Mouse (Mus musculus) limb, embryonic 14.5 days (tissue): ENCODE measurements around the gene Pde4a. TPM values are rescaled to one million over a fixed set of nuclear protein-coding genes. Genes with fewer than 3 reads are reported as not detected.

Source experiments
- ATAC-seq: fragments of 200-750 bp; cut with Nextera tagmentation; 2 replicates; pipeline ENCODE4 v1.8.0; 2017; ENCODE audit warnings: low read depth, moderate number of reproducible peaks, moderate TSS enrichment; ENCODE audit not compliant: low FRiP score
- DNase-seq: peaks from one replicate; pipeline ENCODE4 v3.0.0-alpha.2; 2015; ENCODE audit warnings: low spot score
- H3K27ac ChIP-seq: fragments of 300-500 bp; sonication (generic); replicated peaks from 2 replicates; pipeline ENCODE4 v1.5.1; 2014; ENCODE audit warnings: low read depth, mild to moderate bottlenecking, low read length, moderate library complexity, mixed read lengths
- H3K27me3 ChIP-seq: fragments of 300-500 bp; sonication (generic); 2 replicates; pipeline ENCODE4 v1.6.1; 2014; ENCODE audit warnings: low read length, mixed read lengths; ENCODE audit not compliant: control insufficient read depth, insufficient read depth
- H3K36me3 ChIP-seq: fragments of 300-500 bp; sonication (generic); 2 replicates; pipeline ENCODE4 v1.6.1; 2014; ENCODE audit warnings: mild to moderate bottlenecking, low read length, moderate library complexity, mixed read lengths; ENCODE audit not compliant: control insufficient read depth, insufficient read depth
- H3K4me1 ChIP-seq: fragments of 300-500 bp; sonication (generic); 2 replicates; pipeline ENCODE4 v1.6.1; 2014; ENCODE audit warnings: antibody characterized with exemption, low read length, mixed read lengths; ENCODE audit not compliant: control insufficient read depth, insufficient read depth
- H3K4me2 ChIP-seq: fragments of 300-500 bp; sonication (generic); replicated peaks from 2 replicates; pipeline ENCODE4 v1.6.1; 2014; ENCODE audit warnings: low read depth, mild to moderate bottlenecking, low read length, moderate library complexity; ENCODE audit not compliant: severe bottlenecking
- H3K4me3 ChIP-seq: fragments of 300-500 bp; sonication (generic); replicated peaks from 2 replicates; pipeline ENCODE4 v1.5.1; 2014; ENCODE audit warnings: low read length
- H3K9ac ChIP-seq: fragments of 300-500 bp; sonication (generic); 2 replicates; pipeline ENCODE4 v1.6.1; 2014; ENCODE audit warnings: mild to moderate bottlenecking, low read depth, low read length, moderate library complexity; ENCODE audit not compliant: severe bottlenecking
- H3K9me3 ChIP-seq: fragments of 300-500 bp; sonication (generic); 2 replicates; pipeline ENCODE4 v1.6.1; 2016; ENCODE audit warnings: low read length; ENCODE audit not compliant: control insufficient read depth
- POLR2A ChIP-seq: fragments of 200-500 bp; IDR thresholded peaks from 2 replicates; pipeline ENCODE4 v1.8.0; 2012; ENCODE audit warnings: inconsistent platforms, mild to moderate bottlenecking, moderate library complexity, borderline replicate concordance; ENCODE audit not compliant: insufficient read depth, insufficient read length; ENCODE audit errors: extremely low read depth
- WGBS: fragments of 180-500 bp; shearing (Covaris S2); extraction: QIAGEN DNeasy Blood & Tissue Kit; methylation state at CpG from one replicate; pipeline ENCODE4 v1.1.7; 2014; 5-methylcytosine and 5-hydroxymethylcytosine counted together
- polyA plus RNA-seq, 2 experiments: library from polyadenylated mRNA; depleted of rRNA in 1 of 2; stranded (reverse) in 1 of 2; unstranded in 1 of 2; fragments of >200 nt; fragmentation: Nextera tagmentation in 1 of 2; extraction: Ambion mirVana in 1 of 2; gene quantifications; 2 replicates each; pipeline versions ENCODE4 v1.2.1 to v1.2.3; 2012 to 2014

Gene Pde4a
- polyA plus RNA-seq, 2 experiments: 4.4 to 5.7 TPM

- H3K9ac ChIP-seq: no peak overlapping the region
- no peak for DNase-seq
- WGBS: 88% methylated on average over 4 of the region's 4 CpGs
- peaks cover 61% of the 10 kb centered on the region for H3K36me3 ChIP-seq
- ATAC-seq: no peak; the same call in 1 of the 2 replicates
- no peak overlapping the region for H3K4me3 ChIP-seq
- no peak overlapping the region for H3K27ac ChIP-seq
- TF ChIP-seq POLR2A: no peak
- no peaks in the 10 kb centered on the region for H3K9me3 ChIP-seq
- no peaks in the 10 kb centered on the region for H3K27me3 ChIP-seq
- no peaks in the 10 kb centered on the region for H3K4me1 ChIP-seq
- H3K4me2 ChIP-seq: no peak overlapping the region
Observed at GRCm38 (mm10) chr9:21138386-21138785, 27.1 kb upstream of the Pde4a start.

GRCm38 (mm10) chr9:21141922-21142321 is 23.6 kb upstream of the Pde4a start:
- TF ChIP-seq POLR2A: no peak
- Histone ChIP-seq H3K9me3 (no peaks in the 10 kb centered on the region), H3K36me3 (peaks cover 95% of the 10 kb centered on the region), H3K4me3 (no peak overlapping the region), H3K4me2 (no peak overlapping the region), H3K27ac (no peak overlapping the region), H3K27me3 (no peaks in the 10 kb centered on the region), H3K9ac (no peak overlapping the region), H3K4me1 (peaks cover 4% of the 10 kb centered on the region)
- DNase-seq (no peak), ATAC-seq (no peak)
- 88% methylated on average over 14 of the region's 14 CpGs for WGBS

- DNase-seq (no peak), ATAC-seq (no peak)
- Histone ChIP-seq H3K36me3 (peaks cover 76% of the 10 kb centered on the region), H3K4me3 (no peak overlapping the region), H3K4me2 (no peak overlapping the region), H3K9me3 (no peaks in the 10 kb centered on the region), H3K27ac (no peak overlapping the region), H3K4me1 (peaks cover 23% of the 10 kb centered on the region), H3K9ac (no peak overlapping the region), H3K27me3 (no peaks in the 10 kb centered on the region)
- no peak for TF ChIP-seq POLR2A
- 97% methylated on average over 3 of the region's 3 CpGs for WGBS
Observed at GRCm38 (mm10) chr9:21144361-21144760, 21.2 kb upstream of the Pde4a start.

- Histone ChIP-seq H3K27ac (no peak overlapping the region), H3K4me3 (no peak overlapping the region), H3K9ac (no peak overlapping the region), H3K4me2 (no peak overlapping the region), H3K27me3 (no peaks in the 10 kb centered on the region), H3K4me1 (peaks cover 23% of the 10 kb centered on the region), H3K9me3 (no peaks in the 10 kb centered on the region), H3K36me3 (peaks cover 65% of the 10 kb centered on the region)
- ATAC-seq (no peak), DNase-seq (no peak)
- no peak for TF ChIP-seq POLR2A
- 93% methylated on average over 4 of the region's 4 CpGs for WGBS
Observed at GRCm38 (mm10) chr9:21145431-21145830, 20.1 kb upstream of the Pde4a start.

DNA sequence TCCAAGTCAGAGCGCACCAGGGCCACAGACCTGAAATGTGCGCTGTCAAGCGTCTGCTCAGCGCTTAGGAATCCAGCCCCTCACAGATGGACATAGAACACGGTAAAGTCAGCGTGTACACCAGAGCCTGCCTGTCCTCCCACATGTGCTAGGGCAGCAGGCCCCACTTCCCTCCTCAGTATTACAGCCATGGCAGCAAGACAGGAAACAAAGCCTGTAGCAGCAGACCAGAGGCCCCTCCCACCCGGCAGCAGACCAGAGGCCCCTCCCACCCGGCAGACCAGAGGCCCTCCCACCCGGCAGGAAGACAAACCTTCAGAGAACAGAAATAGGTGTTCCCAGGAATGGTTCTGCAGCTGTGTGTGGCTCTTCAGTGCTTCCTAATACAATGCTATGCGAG is 18.8 kb upstream of the Pde4a start:
- Histone ChIP-seq H3K4me2 (peak overlapping the region; percentile 23; the same call in 1 of the 2 replicates), H3K27ac (no peak overlapping the region), H3K27me3 (no peaks in the 10 kb centered on the region), H3K36me3 (peaks cover 52% of the 10 kb centered on the region), H3K4me1 (peaks cover 23% of the 10 kb centered on the region), H3K4me3 (0 out of 2 replicates have a peak overlapping the region, but pooled peaks have one; percentile 4), H3K9ac (peak overlapping the region; percentile 7), H3K9me3 (no peaks in the 10 kb centered on the region)
- TF ChIP-seq POLR2A: no peak
- no peak for ATAC-seq
- no peak for DNase-seq
- WGBS: 40% methylated on average over 10 of the region's 10 CpGs

- DNase-seq (no peak), ATAC-seq (no peak)
- Histone ChIP-seq H3K4me3 (peak overlapping the region; percentile 74), H3K9ac (peak overlapping the region; percentile 25; the same call in 1 of the 2 replicates), H3K36me3 (peaks cover 35% of the 10 kb centered on the region), H3K9me3 (no peaks in the 10 kb centered on the region), H3K4me2 (peak overlapping the region; percentile 60), H3K27ac (no peak overlapping the region), H3K4me1 (peaks cover 26% of the 10 kb centered on the region), H3K27me3 (no peaks in the 10 kb centered on the region)
- TF ChIP-seq POLR2A: no peak
Observed at GRCm38 (mm10) chr9:21148427-21148826, 17.1 kb upstream of the Pde4a start.
